Mouse (Mus musculus) heart, postnatal 0 days (tissue): Measurements from ENCODE around the gene Pard3. TPM values are rescaled to one million over a fixed set of nuclear protein-coding genes. Genes with fewer than 3 reads are reported as not detected.

ENCODE experiments used
- ATAC-seq: fragments of 200-750 bp; cut with Nextera tagmentation; 2 replicates; pipeline ENCODE4 v1.8.0; 2017; ENCODE audit warnings: low read depth, moderate number of reproducible peaks, moderate library complexity; ENCODE audit not compliant: insufficient read depth
- DNase-seq: peaks from one replicate; pipeline ENCODE4 v3.0.0-alpha.2; 2016; ENCODE audit warnings: low spot score
- H3K27ac ChIP-seq: fragments of 300-500 bp; sonication (generic); 2 replicates; pipeline ENCODE4 v1.5.1; 2014; ENCODE audit warnings: low read depth, mild to moderate bottlenecking
- H3K27me3 ChIP-seq: fragments of 300-500 bp; sonication (generic); 2 replicates; pipeline ENCODE4 v1.6.1; 2014; ENCODE audit warnings: low read length, mixed read lengths; ENCODE audit not compliant: control insufficient read depth, insufficient read depth
- H3K36me3 ChIP-seq: fragments of 300-500 bp; sonication (generic); replicated peaks from 2 replicates; pipeline ENCODE4 v1.6.1; 2014; ENCODE audit warnings: low read length, mixed read lengths; ENCODE audit not compliant: control insufficient read depth, insufficient read depth
- H3K4me1 ChIP-seq: fragments of 300-500 bp; sonication (generic); 2 replicates; pipeline ENCODE4 v1.6.1; 2014; ENCODE audit warnings: antibody characterized with exemption; ENCODE audit not compliant: control insufficient read depth, insufficient read depth
- H3K4me2 ChIP-seq: fragments of 300-500 bp; sonication (generic); 2 replicates; pipeline ENCODE4 v1.6.1; 2014; ENCODE audit warnings: low read depth, mild to moderate bottlenecking, low read length, moderate library complexity
- H3K4me3 ChIP-seq: fragments of 300-500 bp; sonication (generic); 2 replicates; pipeline ENCODE4 v1.5.1; 2014; ENCODE audit warnings: low read depth, low read length
- H3K9ac ChIP-seq: fragments of 300-500 bp; sonication (generic); replicated peaks from 2 replicates; pipeline ENCODE4 v1.6.1; 2014; ENCODE audit warnings: low read depth, low read length, mixed read lengths
- H3K9me3 ChIP-seq: fragments of 300-500 bp; sonication (generic); replicated peaks from 2 replicates; pipeline ENCODE4 v1.6.1; 2016; ENCODE audit warnings: low read length; ENCODE audit not compliant: control insufficient read depth
- CTCF ChIP-seq: IDR thresholded peaks from 2 replicates; pipeline ENCODE4 v1.5.1; 2016; ENCODE audit warnings: antibody characterized with exemption, control low read depth, low read depth
- EP300 ChIP-seq: IDR thresholded peaks from 2 replicates; pipeline ENCODE4 v1.6.1; 2016; ENCODE audit warnings: antibody characterized with exemption, low read depth
- WGBS: fragments of 180-500 bp; shearing (Covaris S2); extraction: QIAGEN DNeasy Blood & Tissue Kit; methylation state at CpG from one replicate; pipeline ENCODE4 v1.1.7; 2014; 5-methylcytosine and 5-hydroxymethylcytosine counted together
- polyA plus RNA-seq: library from polyadenylated mRNA; unstranded; fragments of >200 nt; fragmentation: Nextera tagmentation; extraction: Ambion mirVana; gene quantifications from 2 replicates; pipeline ENCODE4 v1.2.1, GENCODE M21; 2015
- total RNA-seq: library from RNA; depleted of rRNA; stranded (reverse); fragments of >200 nt; gene quantifications from 2 replicates; pipeline ENCODE4 v1.2.3, GENCODE M21; 2014; ENCODE audit warnings: low replicate concordance

The Pard3 gene
- total and polyA plus RNA-seq, 2 experiments from 2014 or later: 9.2 to 13.8 TPM

GRCm38 (mm10) chr8:127173483-127173882, 109.8 kb downstream of the Pard3 start:
- 94% methylated on average over 5 of the region's 5 CpGs for WGBS
- H3K36me3 ChIP-seq: no peaks in the 10 kb centered on the region
- no peak overlapping the region for H3K4me2 ChIP-seq
- no peaks in the 10 kb centered on the region; the same call in 1 of the 2 replicates for H3K4me1 ChIP-seq
- H3K9ac ChIP-seq: no peak overlapping the region
- H3K27ac ChIP-seq: no peak overlapping the region
- no peak for ATAC-seq
- H3K9me3 ChIP-seq: no peaks in the 10 kb centered on the region
- H3K27me3 ChIP-seq: no peaks in the 10 kb centered on the region
- H3K4me3 ChIP-seq: no peak overlapping the region
- no peak for TF ChIP-seq EP300
- TF ChIP-seq CTCF: no peak
- DNase-seq: no peak

- no peaks in the 10 kb centered on the region for H3K36me3 ChIP-seq
Observed at GRCm38 (mm10) chr8:127174411-127174810, 110.7 kb downstream of the Pard3 start.

GRCm38 (mm10) chr8:127175160-127175836, 111.6 kb downstream of the Pard3 start:
- 62% methylated on average over 6 of the region's 6 CpGs for WGBS
- ATAC-seq (no peak), DNase-seq (no peak)
- H3K36me3 ChIP-seq: no peaks in the 10 kb centered on the region
- H3K4me2 ChIP-seq: no peak overlapping the region
- H3K27me3 ChIP-seq: no peaks in the 10 kb centered on the region
- H3K9me3 ChIP-seq: no peaks in the 10 kb centered on the region
- TF ChIP-seq EP300: no peak
- no peak for TF ChIP-seq CTCF
- no peak overlapping the region for H3K27ac ChIP-seq
- no peaks in the 10 kb centered on the region; the same call in 1 of the 2 replicates for H3K4me1 ChIP-seq
- no peak overlapping the region for H3K4me3 ChIP-seq
- no peak overlapping the region for H3K9ac ChIP-seq

More at GRCm38 (mm10) chr8:127174411-127174810, 110.7 kb downstream of the Pard3 start:
- Histone ChIP-seq H3K27ac (no peak overlapping the region), H3K4me2 (no peak overlapping the region), H3K4me3 (no peak overlapping the region), H3K9ac (no peak overlapping the region), H3K4me1 (no peaks in the 10 kb centered on the region; the same call in 1 of the 2 replicates), H3K27me3 (no peaks in the 10 kb centered on the region), H3K9me3 (no peaks in the 10 kb centered on the region)
- WGBS: 80% methylated on average over 6 of the region's 6 CpGs
- TF ChIP-seq CTCF (no peak), EP300 (no peak)
- DNase-seq (no peak), ATAC-seq (no peak)

- peaks cover 9% of the 10 kb centered on the region for H3K4me1 ChIP-seq
- no peaks in the 10 kb centered on the region for H3K36me3 ChIP-seq
- no peak overlapping the region for H3K27ac ChIP-seq
- TF ChIP-seq CTCF (peak; percentile 70), EP300 (no peak)
- 55% methylated on average over 4 of the region's 4 CpGs for whole genome bisulfite sequencing
- no peaks in the 10 kb centered on the region for H3K27me3 ChIP-seq
- no peak overlapping the region for H3K4me2 ChIP-seq
- peak; percentile 30 for ATAC-seq
- no peak overlapping the region for H3K9ac ChIP-seq
- H3K9me3 ChIP-seq: no peaks in the 10 kb centered on the region
- DNase-seq: peak; percentile 78
- no peak overlapping the region for H3K4me3 ChIP-seq
Observed at GRCm38 (mm10) chr8:127178634-127179033, 114.9 kb downstream of the Pard3 start.

- 83% methylated on average over 3 of the region's 3 CpGs for WGBS
- Histone ChIP-seq H3K36me3 (no peaks in the 10 kb centered on the region), H3K4me1 (peaks cover 23% of the 10 kb centered on the region), H3K9ac (no peak overlapping the region), H3K27ac (no peak overlapping the region), H3K4me2 (no peak overlapping the region), H3K27me3 (no peaks in the 10 kb centered on the region), H3K4me3 (no peak overlapping the region), H3K9me3 (no peaks in the 10 kb centered on the region)
- ATAC-seq: no peak
- no peak for DNase-seq
- TF ChIP-seq EP300 (no peak), CTCF (no peak)
Observed at GRCm38 (mm10) chr8:127181246-127181645, 117.6 kb downstream of the Pard3 start.

- WGBS: 73% methylated on average over 3 of the region's 3 CpGs
- H3K27me3 ChIP-seq: no peaks in the 10 kb centered on the region
- H3K9ac ChIP-seq: no peak overlapping the region
- no peak overlapping the region for H3K4me3 ChIP-seq
- no peak overlapping the region for H3K4me2 ChIP-seq
- no peak for DNase-seq
- no peak overlapping the region for H3K27ac ChIP-seq
- peaks cover 23% of the 10 kb centered on the region for H3K4me1 ChIP-seq
- ATAC-seq: no peak
- no peaks in the 10 kb centered on the region for H3K36me3 ChIP-seq
- TF ChIP-seq CTCF (no peak), EP300 (no peak)
- no peaks in the 10 kb centered on the region for H3K9me3 ChIP-seq
Observed at GRCm38 (mm10) chr8:127182065-127182464, 118.4 kb downstream of the Pard3 start.
